In the genomic region with DNA sequence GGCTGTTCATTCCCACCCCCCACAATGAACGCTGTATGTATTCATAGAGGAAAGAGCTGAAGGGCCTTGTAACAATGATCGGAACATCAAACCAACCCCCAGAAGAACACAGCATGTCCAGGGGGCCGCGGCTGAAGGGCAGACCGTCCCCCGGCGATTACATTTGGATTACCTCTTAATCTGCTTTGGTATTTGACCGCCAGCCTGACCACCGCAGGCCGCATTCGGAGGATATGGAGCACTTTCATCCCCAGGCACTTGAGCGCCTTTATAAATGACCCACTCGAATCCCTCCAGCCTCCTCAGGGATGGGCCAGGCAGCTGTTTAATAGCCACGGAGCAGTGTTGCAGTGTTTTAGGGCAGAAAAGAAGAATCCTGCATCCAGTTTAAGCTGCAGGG, we compare ENCODE assay signal across 21 mouse cellular contexts. TPM values are rescaled to one million over a fixed set of nuclear protein-coding genes. Genes with fewer than 3 reads are reported as not detected.
A peak's percentile ranks its signal among the peaks of the same experiment; 100 is the strongest.
DNase-seq lines count a peak whose midpoint lies in the region; ATAC-seq lines count a peak whose summit lies in the region.
"Had no signal": no experiment of that assay in that cellular context is flagged by ENCODE, and none has a peak within 500 bp of the region (broad histone marks: within the 10 kb centered on the region; RNA-seq: fewer than 3 reads in every experiment).

No protein-coding gene starts in this region.

- no peak overlapping the region for H3K4me3 ChIP-seq in heart, embryonic 10.5 days
- no peak overlapping the region for H3K4me3 ChIP-seq in neural tube, embryonic 13.5 days
- no peak overlapping the region for H3K4me3 ChIP-seq in limb, embryonic 12.5 days (replicated peaks)
- H3K4me3 ChIP-seq: erythroblast, embryonic 14.5 days; limb, embryonic 15.5 days; megakaryocyte, embryonic 14.5 days; myocyte had no signal

- H3K4me1 ChIP-seq in heart, embryonic 10.5 days = peaks cover 17% of the 10 kb centered on the region
- H3K4me1 ChIP-seq in neural tube, embryonic 13.5 days (replicated peaks) = peaks cover 61% of the 10 kb centered on the region
- H3K4me1 ChIP-seq in limb, embryonic 12.5 days (replicated peaks) = peaks cover 64% of the 10 kb centered on the region

- H3K4me2 ChIP-seq in neural tube, embryonic 13.5 days = 0 out of 2 replicates have a peak overlapping the region, but pooled peaks have one; percentile 4
- no peak overlapping the region for H3K4me2 ChIP-seq in limb, embryonic 12.5 days
- H3K4me2 ChIP-seq: heart, embryonic 11.5 days; limb, embryonic 15.5 days had no signal

- intact Hi-C loops in heart, postnatal 10 days (cut with DNase I) = no loop called here

- peaks cover 14% of the 10 kb centered on the region for H3K36me3 ChIP-seq in heart, embryonic 10.5 days
- H3K36me3 ChIP-seq in neural tube, embryonic 13.5 days = peaks cover 11% of the 10 kb centered on the region
- peaks cover 6% of the 10 kb centered on the region; the same call in 1 of the 2 replicates for H3K36me3 ChIP-seq in limb, embryonic 12.5 days

- ATAC-seq in neural tube, embryonic 13.5 days (ENCODE audit: low read depth) = no peak
- ATAC-seq in limb, embryonic 12.5 days (ENCODE audit: insufficient number of reproducible peaks, insufficient read depth, low FRiP score, low TSS enrichment, low read depth) = no peak
- ATAC-seq: intestine, postnatal 0 days had no signal

- WGBS in heart, embryonic 10.5 days = 33% methylated on average over 14 of the region's 14 CpGs
- 34% methylated on average over 14 of the region's 14 CpGs for WGBS in neural tube, embryonic 13.5 days
- WGBS in limb, embryonic 12.5 days = 25% methylated on average over 14 of the region's 14 CpGs

- DNase-seq in heart, embryonic 10.5 days (ENCODE audit: low spot score) = no peak
- DNase-seq in heart, postnatal 10 days = no peak
- DNase-seq in neural tube, embryonic 10.5 days (ENCODE audit: extremely low spot score, low spot score) = no peak
- peak; percentile 53 for DNase-seq in retina, postnatal 7 days (ENCODE audit: low read depth, low spot score)
- DNase-seq in yolk sac, embryonic 10.5 days (ENCODE audit: low spot score) = no peak
- no peak for DNase-seq in kidney, postnatal 4 days
- DNase-seq: cerebellum, adult 8-10 months; heart, postnatal 4 days; kidney, postnatal 10 days; lung, postnatal 10 days; right cerebral cortex, postnatal 25 days; thymus, postnatal 4 days had no signal

- 0 out of 2 replicates have a peak overlapping the region, but pooled peaks have one; percentile 26 for H3K9ac ChIP-seq in neural tube, embryonic 13.5 days
- no peak overlapping the region for H3K9ac ChIP-seq in limb, embryonic 12.5 days (replicated peaks)
- H3K9ac ChIP-seq: limb, embryonic 15.5 days had no signal

- peaks cover 18% of the 10 kb centered on the region; the same call in 1 of the 2 replicates for H3K27me3 ChIP-seq in heart, embryonic 10.5 days (ENCODE audit: insufficient read depth, poor library complexity, severe bottlenecking)
- H3K27me3 ChIP-seq in neural tube, embryonic 13.5 days = no peaks in the 10 kb centered on the region
- peaks cover 5% of the 10 kb centered on the region; the same call in 1 of the 2 replicates for H3K27me3 ChIP-seq in limb, embryonic 12.5 days
- H3K27me3 ChIP-seq: limb, embryonic 15.5 days had no signal

- peak overlapping the region; percentile 42; the same call in 1 of the 2 replicates for H3K27ac ChIP-seq in heart, embryonic 10.5 days
- H3K27ac ChIP-seq in neural tube, embryonic 13.5 days (replicated peaks) = peak overlapping the region; percentile 68
- H3K27ac ChIP-seq in limb, embryonic 12.5 days = peak overlapping the region; percentile 57
- H3K27ac ChIP-seq: limb, embryonic 15.5 days had no signal

- no peaks in the 10 kb centered on the region for H3K9me3 ChIP-seq in heart, embryonic 10.5 days
- H3K9me3 ChIP-seq in neural tube, embryonic 13.5 days = no peaks in the 10 kb centered on the region
- H3K9me3 ChIP-seq in limb, embryonic 12.5 days = no peaks in the 10 kb centered on the region
- H3K9me3 ChIP-seq: G1E; limb, embryonic 15.5 days; megakaryocyte, embryonic 14.5 days had no signal

RNA-seq across cellular contexts. Expression of a gene that starts 7.0 kb away (rescaled TPM):
- polyA plus RNA-seq in heart, embryonic 10.5 days (2016; fragmentation: Nextera tagmentation; extraction: Ambion mirVana) = 32.5 and 35.0 TPM in 2 replicates
- 10 to 100 TPM; 15.0 to 16.5 TPM for total RNA-seq in heart, postnatal 10 days (2021)
- polyA plus RNA-seq in neural tube, embryonic 13.5 days (2015; fragmentation: Nextera tagmentation; extraction: Ambion mirVana) = 63.4 and 66.7 TPM in 2 replicates
- polyA plus RNA-seq in limb, embryonic 12.5 days (2016; fragmentation: Nextera tagmentation; extraction: Ambion mirVana) = 50.5 and 53.7 TPM in 2 replicates

RNA-seq across cellular contexts. Expression of a gene that starts 7.0 kb away (rescaled TPM):
- polyA plus RNA-seq in heart, embryonic 10.5 days (2016; fragmentation: Nextera tagmentation; extraction: Ambion mirVana) = 19.2 and 19.4 TPM in 2 replicates
- 1 to 10 TPM; 7.4 to 8.9 TPM for total RNA-seq in heart, postnatal 10 days (2021)
- 12.0 and 14.2 TPM in 2 replicates for polyA plus RNA-seq in neural tube, embryonic 13.5 days (2015; fragmentation: Nextera tagmentation; extraction: Ambion mirVana)
- 17.7 and 20.1 TPM in 2 replicates for polyA plus RNA-seq in limb, embryonic 12.5 days (2016; fragmentation: Nextera tagmentation; extraction: Ambion mirVana)
